Mouse (Mus musculus) liver, embryonic 12.5 days (tissue): Measurements from ENCODE around the gene Pard3. TPM values are rescaled to one million over a fixed set of nuclear protein-coding genes. Genes with fewer than 3 reads are reported as not detected.

Experiments used
- ATAC-seq: fragments of 200-750 bp; cut with Nextera tagmentation; 2 replicates; pipeline ENCODE4 v1.8.0; 2017; ENCODE audit warnings: moderate number of reproducible peaks, mild to moderate bottlenecking, moderate library complexity
- H3K27ac ChIP-seq: fragments of 300-500 bp; sonication (generic); 2 replicates; pipeline ENCODE4 v1.5.1; 2016; ENCODE audit warnings: mild to moderate bottlenecking
- H3K27me3 ChIP-seq: fragments of 300-500 bp; sonication (generic); replicated peaks from 2 replicates; pipeline ENCODE4 v1.6.1; 2016; ENCODE audit warnings: mild to moderate bottlenecking, moderate library complexity
- H3K36me3 ChIP-seq: fragments of 300-500 bp; sonication (generic); 2 replicates; pipeline ENCODE4 v1.6.1; 2016; ENCODE audit warnings: mild to moderate bottlenecking, moderate library complexity
- H3K4me1 ChIP-seq: fragments of 300-500 bp; sonication (generic); 2 replicates; pipeline ENCODE4 v1.6.1; 2016
- H3K4me2 ChIP-seq: fragments of 300-500 bp; sonication (generic); 2 replicates; pipeline ENCODE4 v1.6.1; 2016; ENCODE audit warnings: mild to moderate bottlenecking, moderate library complexity
- H3K4me3 ChIP-seq: fragments of 300-500 bp; sonication (generic); 2 replicates; pipeline ENCODE4 v1.5.1; 2016; ENCODE audit warnings: mild to moderate bottlenecking, moderate library complexity
- H3K9ac ChIP-seq: fragments of 300-500 bp; sonication (generic); 2 replicates; pipeline ENCODE4 v1.6.1; 2016; ENCODE audit warnings: mild to moderate bottlenecking, moderate library complexity
- H3K9me3 ChIP-seq: fragments of 300-500 bp; sonication (generic); replicated peaks from 2 replicates; pipeline ENCODE4 v1.6.1; 2016; ENCODE audit warnings: mild to moderate bottlenecking, moderate library complexity
- WGBS: fragments of 180-500 bp; shearing (Covaris S2); methylation state at CpG from one replicate; pipeline ENCODE4 v1.1.7; 2016; ENCODE audit not compliant: insufficient replicate concordance; 5-methylcytosine and 5-hydroxymethylcytosine counted together
- polyA plus RNA-seq: library from polyadenylated mRNA; unstranded; fragments of >200 nt; fragmentation: Nextera tagmentation; extraction: Ambion mirVana; gene quantifications from 2 replicates; pipeline ENCODE4 v1.2.1, GENCODE M21; 2016

The Pard3 gene
- polyA plus RNA-seq, 1 experiment from 2014 or later: 8.5 TPM

GRCm38 (mm10) chr8:127065113-127065473 is 1.4 kb downstream of the Pard3 start:
- Histone ChIP-seq H3K4me1 (peaks cover 9% of the 10 kb centered on the region; the same call in 1 of the 2 replicates), H3K9me3 (no peaks in the 10 kb centered on the region), H3K27ac (peak overlapping the region; percentile 81; the same call in 1 of the 2 replicates), H3K27me3 (peaks cover 68% of the 10 kb centered on the region), H3K4me3 (peak overlapping the region; percentile 62), H3K9ac (peak overlapping the region; percentile 64), H3K4me2 (peak overlapping the region; percentile 66), H3K36me3 (no peaks in the 10 kb centered on the region)
- 14% methylated on average over 10 of the region's 10 CpGs for WGBS
- ATAC-seq: no peak

- Histone ChIP-seq H3K36me3 (no peaks in the 10 kb centered on the region), H3K27ac (no peak overlapping the region), H3K27me3 (peaks cover 64% of the 10 kb centered on the region), H3K4me1 (peaks cover 9% of the 10 kb centered on the region; the same call in 1 of the 2 replicates), H3K9me3 (no peaks in the 10 kb centered on the region), H3K4me3 (peak overlapping the region; percentile 62; the same call in 1 of the 2 replicates), H3K9ac (no peak overlapping the region), H3K4me2 (peak overlapping the region; percentile 66)
- ATAC-seq: no peak
- 50% methylated on average over 1 of the region's 1 CpGs for WGBS
These were observed 2.1 kb downstream of the Pard3 start for GRCm38 (mm10) chr8:127065791-127066190.

GRCm38 (mm10) chr8:127066501-127066900 is 2.8 kb downstream of the Pard3 start:
- ATAC-seq: no peak
- Histone ChIP-seq H3K4me1 (peaks cover 9% of the 10 kb centered on the region; the same call in 1 of the 2 replicates), H3K9ac (no peak overlapping the region), H3K36me3 (no peaks in the 10 kb centered on the region), H3K4me2 (peak overlapping the region; percentile 66; the same call in 1 of the 2 replicates), H3K27me3 (peaks cover 58% of the 10 kb centered on the region), H3K9me3 (no peaks in the 10 kb centered on the region), H3K27ac (no peak overlapping the region), H3K4me3 (no peak overlapping the region)

GRCm38 (mm10) chr8:127068719-127069118 is 5.0 kb downstream of the Pard3 start:
- H3K36me3 ChIP-seq: no peaks in the 10 kb centered on the region
- H3K4me1 ChIP-seq: peaks cover 9% of the 10 kb centered on the region; the same call in 1 of the 2 replicates
- H3K27me3 ChIP-seq: peaks cover 42% of the 10 kb centered on the region
- H3K9ac ChIP-seq: no peak overlapping the region
- no peak overlapping the region for H3K4me2 ChIP-seq
- WGBS: 41% methylated on average over 3 of the region's 3 CpGs
- no peak for ATAC-seq
- H3K9me3 ChIP-seq: no peaks in the 10 kb centered on the region
- H3K4me3 ChIP-seq: no peak overlapping the region
- no peak overlapping the region for H3K27ac ChIP-seq

- no peak for ATAC-seq
- H3K4me3 ChIP-seq: no peak overlapping the region
- no peaks in the 10 kb centered on the region for H3K36me3 ChIP-seq
- no peak overlapping the region for H3K9ac ChIP-seq
- peaks cover 27% of the 10 kb centered on the region for H3K27me3 ChIP-seq
- H3K4me2 ChIP-seq: no peak overlapping the region
- H3K9me3 ChIP-seq: no peaks in the 10 kb centered on the region
- WGBS: 57% methylated on average over 3 of the region's 3 CpGs
- H3K4me1 ChIP-seq: no peaks in the 10 kb centered on the region; the same call in 1 of the 2 replicates
- no peak overlapping the region for H3K27ac ChIP-seq
These were observed 6.5 kb downstream of the Pard3 start for GRCm38 (mm10) chr8:127070225-127070624.

- WGBS: 45% methylated on average over 5 of the region's 5 CpGs
- ATAC-seq: no peak
These were observed 9.4 kb downstream of the Pard3 start for GRCm38 (mm10) chr8:127073052-127073618.

GRCm38 (mm10) chr8:127076511-127076910 is 12.8 kb downstream of the Pard3 start:
- Histone ChIP-seq H3K9me3 (no peaks in the 10 kb centered on the region), H3K4me1 (peaks cover 13% of the 10 kb centered on the region; the same call in 1 of the 2 replicates), H3K4me2 (peak overlapping the region; percentile 33), H3K27me3 (no peaks in the 10 kb centered on the region), H3K36me3 (no peaks in the 10 kb centered on the region), H3K27ac (no peak overlapping the region), H3K4me3 (no peak overlapping the region), H3K9ac (no peak overlapping the region)
- peak; percentile 59 for ATAC-seq
- WGBS: 62% methylated on average over 7 of the region's 7 CpGs

More at GRCm38 (mm10) chr8:127073052-127073618, 9.4 kb downstream of the Pard3 start:
- Histone ChIP-seq H3K9ac (no peak overlapping the region), H3K36me3 (no peaks in the 10 kb centered on the region), H3K9me3 (no peaks in the 10 kb centered on the region), H3K27me3 (peaks cover 4% of the 10 kb centered on the region; the same call in 1 of the 2 replicates), H3K4me3 (no peak overlapping the region), H3K4me1 (peaks cover 4% of the 10 kb centered on the region; the same call in 1 of the 2 replicates), H3K4me2 (no peak overlapping the region), H3K27ac (no peak overlapping the region)

GRCm38 (mm10) chr8:127079244-127079805 is 15.6 kb downstream of the Pard3 start:
- no peak overlapping the region for H3K4me3 ChIP-seq
- ATAC-seq: no peak
- H3K9me3 ChIP-seq: no peaks in the 10 kb centered on the region
- H3K4me1 ChIP-seq: peaks cover 13% of the 10 kb centered on the region; the same call in 1 of the 2 replicates
- H3K27ac ChIP-seq: no peak overlapping the region
- no peaks in the 10 kb centered on the region for H3K36me3 ChIP-seq
- no peak overlapping the region for H3K4me2 ChIP-seq
- H3K27me3 ChIP-seq: no peaks in the 10 kb centered on the region
- H3K9ac ChIP-seq: no peak overlapping the region
- WGBS: 59% methylated on average over 5 of the region's 5 CpGs

- 73% methylated on average over 3 of the region's 3 CpGs for WGBS
- no peak overlapping the region for H3K27ac ChIP-seq
- H3K9ac ChIP-seq: no peak overlapping the region
- H3K4me1 ChIP-seq: peaks cover 13% of the 10 kb centered on the region; the same call in 1 of the 2 replicates
- H3K27me3 ChIP-seq: no peaks in the 10 kb centered on the region
- no peak overlapping the region for H3K4me2 ChIP-seq
- H3K9me3 ChIP-seq: no peaks in the 10 kb centered on the region
- no peaks in the 10 kb centered on the region for H3K36me3 ChIP-seq
- ATAC-seq: no peak
- no peak overlapping the region for H3K4me3 ChIP-seq
These were observed 17.6 kb downstream of the Pard3 start for GRCm38 (mm10) chr8:127081297-127081696.

- no peak overlapping the region for H3K9ac ChIP-seq
- no peaks in the 10 kb centered on the region for H3K36me3 ChIP-seq
- peaks cover 9% of the 10 kb centered on the region; the same call in 1 of the 2 replicates for H3K4me1 ChIP-seq
- ATAC-seq: no peak
- no peaks in the 10 kb centered on the region for H3K27me3 ChIP-seq
- whole genome bisulfite sequencing: 87% methylated on average over 2 of the region's 2 CpGs
- H3K4me3 ChIP-seq: no peak overlapping the region
- no peak overlapping the region for H3K4me2 ChIP-seq
- H3K27ac ChIP-seq: no peak overlapping the region
- no peaks in the 10 kb centered on the region for H3K9me3 ChIP-seq
These were observed 18.8 kb downstream of the Pard3 start for GRCm38 (mm10) chr8:127082486-127082885.

GRCm38 (mm10) chr8:127084565-127084964 is 20.9 kb downstream of the Pard3 start:
- Histone ChIP-seq H3K4me2 (no peak overlapping the region), H3K27ac (no peak overlapping the region), H3K9ac (no peak overlapping the region), H3K27me3 (no peaks in the 10 kb centered on the region), H3K4me3 (no peak overlapping the region), H3K4me1 (peaks cover 8% of the 10 kb centered on the region; the same call in 1 of the 2 replicates), H3K9me3 (no peaks in the 10 kb centered on the region), H3K36me3 (no peaks in the 10 kb centered on the region)
- no peak for ATAC-seq
- WGBS: 61% methylated on average over 6 of the region's 6 CpGs

- H3K9me3 ChIP-seq: no peaks in the 10 kb centered on the region
- 53% methylated on average over 1 of the region's 1 CpGs for WGBS
- H3K36me3 ChIP-seq: no peaks in the 10 kb centered on the region
- H3K9ac ChIP-seq: no peak overlapping the region
- ATAC-seq: no peak
- H3K27ac ChIP-seq: no peak overlapping the region
- H3K4me2 ChIP-seq: no peak overlapping the region
- no peak overlapping the region for H3K4me3 ChIP-seq
- peaks cover 23% of the 10 kb centered on the region for H3K4me1 ChIP-seq
- H3K27me3 ChIP-seq: no peaks in the 10 kb centered on the region
These were observed 23.7 kb downstream of the Pard3 start for GRCm38 (mm10) chr8:127087434-127087833.
